Mouse (Mus musculus) G1E-ER4 (cell line): ENCODE results near the gene Ndufc2. TPM values are rescaled to one million over a fixed set of nuclear protein-coding genes. Genes with fewer than 3 reads are reported as not detected.

Source experiments
- GATA1 ChIP-seq: IDR thresholded peaks from one replicate; pipeline ENCODE4 v1.8.0; 2012; ENCODE audit warnings: low read length, inconsistent platforms
- polyA plus RNA-seq: library from polyadenylated mRNA; stranded (reverse); fragments of >175 nt; gene quantifications from 2 replicates; pipeline ENCODE4 v1.2.3, GENCODE M21; 2012

Ndufc2 gene
- polyA plus RNA-seq, 1 experiment, result 291 TPM

- no peak for TF ChIP-seq GATA1
These were observed 19.2 kb upstream of the Ndufc2 start for GRCm38 (mm10) chr7:97380500-97381123.

DNA sequence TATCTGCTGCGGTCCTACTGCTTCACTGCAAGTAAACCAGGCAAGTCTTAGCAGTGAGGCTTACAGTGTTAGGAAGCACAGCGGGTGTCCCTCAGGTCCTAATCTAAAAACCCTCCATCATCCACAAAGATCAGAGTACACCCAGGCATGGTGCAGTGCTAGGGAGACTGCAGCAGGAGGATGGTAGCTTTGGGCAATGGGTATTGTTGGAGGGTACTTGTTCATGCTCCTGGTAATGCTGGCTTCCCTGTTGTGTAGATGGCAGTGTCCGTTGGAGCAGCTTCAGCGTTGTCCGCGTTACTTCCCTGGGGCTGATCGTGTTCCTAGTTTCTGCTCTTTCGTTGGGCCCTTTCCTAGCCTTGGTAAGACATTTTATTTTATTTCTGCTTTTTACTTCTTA lies 17.1 kb upstream of the Ndufc2 start:
- no peak for TF ChIP-seq GATA1

GRCm38 (mm10) chr7:97383496-97384132 lies 16.2 kb upstream of the Ndufc2 start:
- TF ChIP-seq GATA1, result no peak

DNA sequence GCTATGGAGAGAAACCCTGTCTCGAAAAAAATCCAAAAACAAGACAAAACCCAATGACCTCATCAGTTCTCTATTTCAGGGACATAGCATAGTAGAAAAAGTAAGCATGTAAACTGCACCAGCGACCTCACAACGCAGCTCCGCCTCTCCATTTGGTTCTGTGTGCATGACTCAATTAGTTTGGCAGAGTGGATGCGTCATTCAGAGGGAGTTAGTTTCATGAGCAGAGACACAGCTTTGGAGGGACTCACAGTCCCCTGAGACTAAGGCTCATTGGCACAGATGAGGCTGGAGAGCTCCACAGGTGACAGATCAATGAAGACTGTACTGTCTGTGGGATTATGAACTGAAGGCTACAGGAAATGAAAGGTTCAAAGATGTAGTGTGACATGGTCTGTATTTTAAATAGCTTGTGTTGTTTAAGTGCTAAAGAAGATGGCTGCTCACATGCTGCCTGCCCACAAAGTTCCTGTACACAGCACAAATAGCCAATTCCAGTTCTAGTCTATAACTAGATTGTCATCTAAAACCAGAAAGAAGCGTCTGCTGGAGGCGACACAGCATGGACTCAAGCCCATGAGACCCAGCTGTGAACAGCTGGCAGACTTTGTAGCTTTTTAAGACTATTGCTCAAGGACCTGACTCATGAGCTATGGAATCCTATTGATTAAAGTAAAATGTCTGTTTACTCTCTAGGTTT lies 13.5 kb upstream of the Ndufc2 start:
- no peak for TF ChIP-seq GATA1

- TF ChIP-seq GATA1, result no peak
These were observed 12.9 kb upstream of the Ndufc2 start for GRCm38 (mm10) chr7:97386806-97387370.

- TF ChIP-seq GATA1, result no peak
These were observed 12.1 kb upstream of the Ndufc2 start for GRCm38 (mm10) chr7:97387561-97388147.

- TF ChIP-seq GATA1, result no peak
These were observed 11.3 kb upstream of the Ndufc2 start for GRCm38 (mm10) chr7:97388541-97388940.

GRCm38 (mm10) chr7:97391293-97392078 lies 8.3 kb upstream of the Ndufc2 start:
- TF ChIP-seq GATA1, result no peak

DNA sequence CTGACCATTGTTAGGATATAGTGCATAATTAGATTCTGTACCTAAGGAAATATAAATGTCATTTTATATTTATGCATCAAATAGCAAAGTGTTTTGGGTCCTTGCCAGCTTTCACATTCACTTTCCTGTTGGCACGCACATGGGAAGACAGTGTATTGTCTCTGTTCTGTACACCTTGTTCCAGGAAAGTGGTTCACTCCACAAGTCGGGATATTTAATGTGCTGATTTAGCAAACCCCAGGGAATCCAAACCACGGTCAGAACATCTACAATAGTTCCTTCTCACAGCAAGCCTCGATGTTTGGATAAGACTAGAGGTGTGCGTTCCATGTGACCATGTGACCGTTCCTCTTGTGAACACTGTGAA lies 7.7 kb upstream of the Ndufc2 start:
- no peak for TF ChIP-seq GATA1

- no peak for TF ChIP-seq GATA1
These were observed 5.4 kb upstream of the Ndufc2 start for GRCm38 (mm10) chr7:97394375-97394774.

GRCm38 (mm10) chr7:97398943-97399342 lies 860 bp upstream of the Ndufc2 start:
- no peak for TF ChIP-seq GATA1

GRCm38 (mm10) chr7:97407145-97407544 lies 7.3 kb downstream of the Ndufc2 start:
- no peak for TF ChIP-seq GATA1

DNA sequence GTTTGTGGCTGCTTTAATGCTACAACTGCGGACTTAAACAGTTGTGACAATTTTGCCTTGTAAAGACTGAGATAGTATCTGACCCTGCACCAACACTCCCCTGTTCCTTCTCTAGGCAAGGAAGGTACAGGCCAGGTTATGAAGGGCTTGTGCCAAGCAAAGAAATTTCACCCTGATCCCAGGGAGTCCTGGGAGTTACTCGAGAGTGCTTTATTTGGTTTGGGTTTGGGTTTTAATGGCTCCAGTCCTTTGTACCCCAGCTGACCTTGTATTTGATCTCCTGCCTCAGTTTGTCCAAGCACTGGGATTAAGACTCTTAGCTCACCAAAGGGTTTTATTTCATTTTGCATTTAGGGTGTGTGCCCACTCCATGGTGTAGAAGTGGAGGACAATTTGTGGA lies 11.3 kb downstream of the Ndufc2 start:
- TF ChIP-seq GATA1, result no peak

- no peak for TF ChIP-seq GATA1
These were observed 11.8 kb downstream of the Ndufc2 start for GRCm38 (mm10) chr7:97411575-97411974.

DNA sequence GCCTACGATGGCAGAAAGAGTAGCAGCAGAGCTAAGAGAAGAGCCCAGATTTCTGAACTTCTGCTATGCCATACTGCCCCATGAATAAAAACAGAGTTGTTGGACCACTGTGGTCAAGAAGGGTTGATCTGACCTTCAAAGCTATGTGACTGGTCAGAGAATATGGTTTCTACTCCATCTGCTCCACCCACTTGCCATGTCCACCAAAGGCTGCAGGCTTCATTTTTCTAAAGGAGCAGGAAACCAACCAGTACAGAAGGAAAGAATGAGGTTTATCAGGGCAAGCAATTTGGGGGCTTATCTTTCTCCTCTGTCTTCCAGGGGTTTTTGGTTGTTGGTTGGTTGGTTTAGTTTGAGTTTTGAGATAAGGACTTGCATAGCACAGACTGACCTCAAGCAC lies 14.2 kb downstream of the Ndufc2 start:
- TF ChIP-seq GATA1, result no peak
